Mouse (Mus musculus): ENCODE measurements around the gene Hapln3. TPM values are rescaled to one million over a fixed set of nuclear protein-coding genes. Genes with fewer than 3 reads are reported as not detected.

Gene Hapln3
- polyA plus RNA-seq (2016; fragmentation: Nextera tagmentation; extraction: Ambion mirVana): 1.5 and 2.4 TPM in 2 replicates

- 2% methylated on average over 19 of the region's 19 CpGs for WGBS
- Histone ChIP-seq H3K36me3 (peaks cover 25% of the 10 kb centered on the region), H3K9ac (peak within 1 kb of the TSS; percentile 49), H3K4me1 (replicated peaks) (peaks cover 53% of the 10 kb centered on the region), H3K27ac (ENCODE audit: poor library complexity, severe bottlenecking) (no peak within 1 kb of the TSS), H3K9me3 (replicated peaks) (no peaks in the 10 kb centered on the region), H3K4me3 (peak within 1 kb of the TSS; percentile 41), H3K4me2 (peak within 1 kb of the TSS; percentile 67), H3K27me3 (replicated peaks) (peaks cover 8% of the 10 kb centered on the region; the same call in 1 of the 2 replicates)
- ATAC-seq (ENCODE audit: insufficient number of reproducible peaks, low FRiP score): no peak
These were observed at the start of gene Hapln3 for GRCm38 (mm10) chr7:79130843-79131444. Hapln3 (minus strand) TSS chr7:79131018.

- Histone ChIP-seq H3K4me2 (no peak overlapping the region), H3K4me3 (no peak overlapping the region), H3K27me3 (replicated peaks) (no peaks in the 10 kb centered on the region; the same call in 1 of the 2 replicates), H3K4me1 (replicated peaks) (no peaks in the 10 kb centered on the region; the same call in 1 of the 2 replicates), H3K27ac (ENCODE audit: poor library complexity, severe bottlenecking) (no peak overlapping the region), H3K9ac (no peak overlapping the region), H3K9me3 (replicated peaks) (no peaks in the 10 kb centered on the region), H3K36me3 (no peaks in the 10 kb centered on the region)
- no peak for ATAC-seq (ENCODE audit: insufficient number of reproducible peaks, low FRiP score)
- WGBS: 46% methylated on average over 3 of the region's 3 CpGs
These were observed 43.0 kb upstream of the Hapln3 start for GRCm38 (mm10) chr7:79173800-79174199.

GRCm38 (mm10) chr7:79171782-79172181 lies 41.0 kb upstream of the Hapln3 start:
- H3K27me3 ChIP-seq (replicated peaks): no peaks in the 10 kb centered on the region
- H3K27ac ChIP-seq (ENCODE audit: poor library complexity, severe bottlenecking): no peak overlapping the region
- H3K4me2 ChIP-seq: no peak overlapping the region
- H3K9ac ChIP-seq: no peak overlapping the region
- WGBS: 85% methylated on average over 1 of the region's 1 CpGs
- no peak overlapping the region for H3K4me3 ChIP-seq
- no peaks in the 10 kb centered on the region; the same call in 1 of the 2 replicates for H3K4me1 ChIP-seq (replicated peaks)
- no peak for ATAC-seq (ENCODE audit: insufficient number of reproducible peaks, low FRiP score)
- no peaks in the 10 kb centered on the region for H3K36me3 ChIP-seq
- H3K9me3 ChIP-seq (replicated peaks): no peaks in the 10 kb centered on the region

GRCm38 (mm10) chr7:79167006-79167562 lies 36.3 kb upstream of the Hapln3 start:
- no peak for ATAC-seq (ENCODE audit: insufficient number of reproducible peaks, low FRiP score)
- no peaks in the 10 kb centered on the region for H3K27me3 ChIP-seq (replicated peaks)
- no peak overlapping the region for H3K9ac ChIP-seq
- no peak overlapping the region for H3K4me2 ChIP-seq
- H3K9me3 ChIP-seq (replicated peaks): peaks cover 5% of the 10 kb centered on the region; the same call in 1 of the 2 replicates
- no peaks in the 10 kb centered on the region for H3K36me3 ChIP-seq
- H3K27ac ChIP-seq (ENCODE audit: poor library complexity, severe bottlenecking): no peak overlapping the region
- H3K4me1 ChIP-seq (replicated peaks): no peaks in the 10 kb centered on the region
- 82% methylated on average over 14 of the region's 14 CpGs for WGBS
- no peak overlapping the region for H3K4me3 ChIP-seq

GRCm38 (mm10) chr7:79159406-79159805 lies 28.6 kb upstream of the Hapln3 start:
- no peaks in the 10 kb centered on the region for H3K36me3 ChIP-seq
- WGBS: 72% methylated on average over 1 of the region's 1 CpGs

GRCm38 (mm10) chr7:79149522-79149921 lies 18.7 kb upstream of the Hapln3 start:
- no peaks in the 10 kb centered on the region for H3K9me3 ChIP-seq (replicated peaks)
- peak overlapping the region; percentile 70; the same call in 1 of the 2 replicates for H3K27ac ChIP-seq (ENCODE audit: poor library complexity, severe bottlenecking)
- H3K27me3 ChIP-seq (replicated peaks): no peaks in the 10 kb centered on the region
- H3K4me1 ChIP-seq (replicated peaks): peaks cover 26% of the 10 kb centered on the region
- peaks cover 10% of the 10 kb centered on the region for H3K36me3 ChIP-seq
- peak overlapping the region; percentile 87 for H3K4me2 ChIP-seq
- 38% methylated on average over 6 of the region's 6 CpGs for WGBS
- ATAC-seq (ENCODE audit: insufficient number of reproducible peaks, low FRiP score): no peak
- H3K4me3 ChIP-seq: no peak overlapping the region
- no peak overlapping the region for H3K9ac ChIP-seq

More at GRCm38 (mm10) chr7:79159406-79159805, 28.6 kb upstream of the Hapln3 start:
- no peaks in the 10 kb centered on the region for H3K4me1 ChIP-seq (replicated peaks)
- ATAC-seq (ENCODE audit: insufficient number of reproducible peaks, low FRiP score): no peak
- no peak overlapping the region for H3K27ac ChIP-seq (ENCODE audit: poor library complexity, severe bottlenecking)
- H3K4me3 ChIP-seq: no peak overlapping the region
- peaks cover 5% of the 10 kb centered on the region; the same call in 1 of the 2 replicates for H3K9me3 ChIP-seq (replicated peaks)
- H3K27me3 ChIP-seq (replicated peaks): no peaks in the 10 kb centered on the region
- H3K4me2 ChIP-seq: no peak overlapping the region
- H3K9ac ChIP-seq: no peak overlapping the region

- H3K27me3 ChIP-seq (replicated peaks): no peaks in the 10 kb centered on the region
- H3K9ac ChIP-seq: peak within 1 kb of the TSS; percentile 75
- under 1% methylated on average over 39 of the region's 39 CpGs for WGBS
- peak within 1 kb of the TSS; percentile 70 for H3K27ac ChIP-seq (ENCODE audit: poor library complexity, severe bottlenecking)
- peak within 1 kb of the TSS; percentile 58 for H3K4me3 ChIP-seq
- peaks cover 17% of the 10 kb centered on the region for H3K36me3 ChIP-seq
- no peaks in the 10 kb centered on the region for H3K9me3 ChIP-seq (replicated peaks)
- H3K4me2 ChIP-seq: peak within 1 kb of the TSS; percentile 87
- peaks cover 27% of the 10 kb centered on the region for H3K4me1 ChIP-seq (replicated peaks)
- ATAC-seq (ENCODE audit: insufficient number of reproducible peaks, low FRiP score): peak; percentile 93
These were observed 18.0 kb upstream of the Hapln3 start, which contains the start of gene Mfge8 for GRCm38 (mm10) chr7:79148711-79149266. Mfge8 (minus strand) TSS chr7:79149060.

- no peaks in the 10 kb centered on the region for H3K9me3 ChIP-seq (replicated peaks)
- peaks cover 24% of the 10 kb centered on the region for H3K36me3 ChIP-seq
These were observed 17.3 kb upstream of the Hapln3 start for GRCm38 (mm10) chr7:79147931-79148653.

GRCm38 (mm10) chr7:79147011-79147837 lies 16.4 kb upstream of the Hapln3 start:
- WGBS: 42% methylated on average over 12 of the region's 12 CpGs
- Histone ChIP-seq H3K36me3 (peaks cover 33% of the 10 kb centered on the region), H3K27me3 (replicated peaks) (no peaks in the 10 kb centered on the region), H3K4me1 (replicated peaks) (peaks cover 27% of the 10 kb centered on the region), H3K4me3 (peak overlapping the region; percentile 58), H3K4me2 (peak overlapping the region; percentile 87), H3K9ac (peak overlapping the region; percentile 75), H3K27ac (ENCODE audit: poor library complexity, severe bottlenecking) (peak overlapping the region; percentile 70), H3K9me3 (replicated peaks) (no peaks in the 10 kb centered on the region)
- no peak for ATAC-seq (ENCODE audit: insufficient number of reproducible peaks, low FRiP score)

More at GRCm38 (mm10) chr7:79147931-79148653, 17.3 kb upstream of the Hapln3 start:
- peak overlapping the region; percentile 70 for H3K27ac ChIP-seq (ENCODE audit: poor library complexity, severe bottlenecking)
- WGBS: under 1% methylated on average over 20 of the region's 20 CpGs
- H3K4me2 ChIP-seq: peak overlapping the region; percentile 87
- H3K4me3 ChIP-seq: peak overlapping the region; percentile 58
- peaks cover 27% of the 10 kb centered on the region for H3K4me1 ChIP-seq (replicated peaks)
- H3K27me3 ChIP-seq (replicated peaks): no peaks in the 10 kb centered on the region
- 0 out of 2 replicates have a peak, but pooled peaks have one; percentile 9 for ATAC-seq (ENCODE audit: insufficient number of reproducible peaks, low FRiP score)
- H3K9ac ChIP-seq: peak overlapping the region; percentile 75

GRCm38 (mm10) chr7:79140897-79141296 lies 10.1 kb upstream of the Hapln3 start:
- Histone ChIP-seq H3K4me2 (no peak overlapping the region), H3K9me3 (replicated peaks) (no peaks in the 10 kb centered on the region), H3K36me3 (peaks cover 87% of the 10 kb centered on the region), H3K9ac (no peak overlapping the region), H3K27ac (ENCODE audit: poor library complexity, severe bottlenecking) (no peak overlapping the region), H3K27me3 (replicated peaks) (no peaks in the 10 kb centered on the region), H3K4me3 (no peak overlapping the region), H3K4me1 (replicated peaks) (peaks cover 17% of the 10 kb centered on the region)
- WGBS: 38% methylated on average over 8 of the region's 8 CpGs
- no peak for ATAC-seq (ENCODE audit: insufficient number of reproducible peaks, low FRiP score)
